Mouse (Mus musculus): ENCODE data around the gene Mavs.

- TF ChIP-seq CTCF (IDR thresholded peaks at IDR 0.05; ENCODE audit: borderline replicate concordance, insufficient read depth, low read length) (no peak), POLR2A (IDR thresholded peaks at IDR 0.05; ENCODE audit: low read depth, low read length) (no peak)
Observed at GRCm38 (mm10) chr2:131227243-131227642, 6.6 kb upstream of the Mavs start.
